Mouse (Mus musculus) midbrain, embryonic 10.5 days (tissue): ENCODE data around the gene Brd3. TPM values are rescaled to one million over a fixed set of nuclear protein-coding genes. Genes with fewer than 3 reads are reported as not detected.

Source experiments
- DNase-seq: peaks from one replicate; pipeline ENCODE4 v3.0.0-alpha.2; 2017; ENCODE audit warnings: low spot score
- H3K27ac ChIP-seq: fragments of 300-500 bp; sonication (generic); replicated peaks from 2 replicates; pipeline ENCODE4 v1.5.1; 2016; ENCODE audit warnings: mild to moderate bottlenecking
- H3K27me3 ChIP-seq: fragments of 300-500 bp; sonication (generic); 2 replicates; pipeline ENCODE4 v1.6.1; 2016; ENCODE audit warnings: low read depth, mild to moderate bottlenecking; ENCODE audit not compliant: poor library complexity, severe bottlenecking
- H3K36me3 ChIP-seq: fragments of 300-500 bp; sonication (generic); 2 replicates; pipeline ENCODE4 v1.6.1; 2016; ENCODE audit warnings: mild to moderate bottlenecking, moderate library complexity
- H3K4me1 ChIP-seq: fragments of 300-500 bp; sonication (generic); 2 replicates; pipeline ENCODE4 v1.6.1; 2016
- H3K4me3 ChIP-seq: fragments of 300-500 bp; sonication (generic); 2 replicates; pipeline ENCODE4 v1.5.1; 2016; ENCODE audit warnings: mild to moderate bottlenecking, moderate library complexity
- H3K9me3 ChIP-seq: fragments of 300-500 bp; sonication (generic); replicated peaks from 2 replicates; pipeline ENCODE4 v1.6.1; 2016; ENCODE audit warnings: mild to moderate bottlenecking
- WGBS: fragments of 180-500 bp; shearing (Covaris S2); methylation state at CpG from one replicate; pipeline ENCODE4 v1.1.7; 2016; 5-methylcytosine and 5-hydroxymethylcytosine counted together
- polyA plus RNA-seq: library from polyadenylated mRNA; unstranded; fragments of >200 nt; fragmentation: Nextera tagmentation; extraction: Ambion mirVana; gene quantifications from 2 replicates; pipeline ENCODE4 v1.2.1, GENCODE M21; 2016

The Brd3 gene
- polyA plus RNA-seq, 1 experiment from 2014 or later, result 156 TPM

DNA sequence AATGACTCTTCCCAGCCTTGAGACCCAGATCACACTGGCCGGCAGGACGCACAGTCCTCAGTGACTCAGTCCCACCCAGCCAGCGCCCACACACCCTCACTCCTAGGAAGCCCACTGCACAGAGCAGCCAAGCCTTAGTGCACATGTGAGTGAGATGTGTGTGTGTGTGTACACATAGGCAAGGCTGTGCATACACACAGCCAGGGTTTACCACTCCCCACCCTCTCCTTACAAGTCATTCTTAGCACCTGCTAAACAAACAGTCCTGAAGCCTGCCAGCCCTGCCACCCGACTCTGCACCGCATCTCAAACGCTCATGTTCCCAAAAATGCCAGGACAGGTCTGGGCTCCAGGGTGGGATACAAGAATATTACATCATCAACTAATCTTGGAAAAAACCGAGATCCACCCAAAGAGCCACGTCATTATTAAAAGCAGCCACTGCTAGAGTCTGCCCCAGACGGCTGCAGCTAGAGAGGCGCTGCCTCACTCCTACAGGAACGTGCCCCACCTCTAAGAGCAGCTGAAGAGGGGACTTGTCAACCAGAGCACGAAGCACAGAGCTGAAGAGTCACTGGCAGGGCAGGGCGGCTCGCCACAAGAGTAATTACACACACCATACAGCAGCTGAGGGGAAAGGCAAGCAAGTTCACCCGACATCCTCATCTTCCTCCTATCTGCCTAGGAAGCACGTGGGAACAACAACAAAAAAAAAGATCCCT is 93.4 kb downstream of the Brd3 start:
- Histone ChIP-seq H3K36me3 (no peaks in the 10 kb centered on the region), H3K4me3 (peak overlapping the region; percentile 42), H3K27ac (peak overlapping the region; percentile 87), H3K27me3 (no peaks in the 10 kb centered on the region), H3K4me1 (peaks cover 95% of the 10 kb centered on the region), H3K9me3 (no peaks in the 10 kb centered on the region)
- 29% methylated on average over 16 of the region's 16 CpGs for WGBS
- DNase-seq, result peak; percentile 47

DNA sequence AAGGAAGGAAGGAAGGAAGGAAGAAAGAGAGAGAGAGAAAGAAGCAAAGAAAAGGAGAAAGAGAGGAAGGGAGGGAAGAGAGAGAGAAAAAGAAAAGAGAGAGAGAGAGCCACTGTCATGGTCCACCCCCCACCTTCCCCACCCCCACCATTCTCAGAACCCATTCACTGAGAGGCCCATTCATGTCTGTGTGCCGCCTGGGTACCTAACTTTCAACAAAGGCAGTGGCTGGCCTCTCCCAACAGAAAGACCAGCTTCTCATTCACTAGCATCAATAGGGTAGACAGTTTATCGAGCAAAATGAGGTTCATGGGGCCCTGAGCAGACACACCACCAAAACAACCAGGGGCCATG is 93.9 kb downstream of the Brd3 start:
- Histone ChIP-seq H3K27ac (peak overlapping the region; percentile 87), H3K27me3 (no peaks in the 10 kb centered on the region), H3K9me3 (no peaks in the 10 kb centered on the region), H3K4me3 (peak overlapping the region; percentile 42), H3K4me1 (peaks cover 94% of the 10 kb centered on the region), H3K36me3 (no peaks in the 10 kb centered on the region)
- 20% methylated on average over 2 of the region's 2 CpGs for whole genome bisulfite sequencing
- peak; percentile 44 for DNase-seq

DNA sequence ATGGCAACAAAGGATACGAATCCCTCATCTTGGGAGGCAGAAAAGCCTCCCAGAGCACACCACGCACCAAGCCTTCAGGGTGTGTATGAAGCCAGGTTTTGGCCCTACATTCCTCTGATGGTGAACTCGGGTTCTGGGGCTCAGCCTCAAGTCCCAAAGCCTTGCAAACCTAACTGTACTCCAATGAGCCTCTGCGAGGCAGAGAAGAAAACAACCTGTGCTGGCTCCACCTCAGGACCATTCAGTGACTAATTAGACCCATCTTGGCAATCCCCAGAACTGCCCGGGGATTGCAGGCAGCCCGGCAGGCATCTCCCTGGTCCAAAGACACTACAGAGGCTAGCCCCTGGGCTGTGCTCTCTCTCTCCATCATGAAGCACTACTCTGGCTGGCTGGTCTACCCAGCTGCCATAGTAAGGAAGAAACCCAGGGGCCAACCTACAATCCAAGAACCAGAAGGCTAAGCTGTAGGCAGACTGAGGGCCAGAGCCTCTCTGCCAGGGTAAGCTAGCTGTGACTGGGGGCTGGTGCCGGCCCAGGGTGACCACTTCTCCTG is 95.1 kb downstream of the Brd3 start:
- H3K4me1 ChIP-seq, result peaks cover 94% of the 10 kb centered on the region
- H3K27me3 ChIP-seq, result no peaks in the 10 kb centered on the region
- WGBS, result 14% methylated on average over 7 of the region's 7 CpGs
- DNase-seq, result no peak
- H3K36me3 ChIP-seq, result no peaks in the 10 kb centered on the region
- no peaks in the 10 kb centered on the region for H3K9me3 ChIP-seq
- H3K27ac ChIP-seq, result peak overlapping the region; percentile 87
- H3K4me3 ChIP-seq, result peak overlapping the region; percentile 38

DNA sequence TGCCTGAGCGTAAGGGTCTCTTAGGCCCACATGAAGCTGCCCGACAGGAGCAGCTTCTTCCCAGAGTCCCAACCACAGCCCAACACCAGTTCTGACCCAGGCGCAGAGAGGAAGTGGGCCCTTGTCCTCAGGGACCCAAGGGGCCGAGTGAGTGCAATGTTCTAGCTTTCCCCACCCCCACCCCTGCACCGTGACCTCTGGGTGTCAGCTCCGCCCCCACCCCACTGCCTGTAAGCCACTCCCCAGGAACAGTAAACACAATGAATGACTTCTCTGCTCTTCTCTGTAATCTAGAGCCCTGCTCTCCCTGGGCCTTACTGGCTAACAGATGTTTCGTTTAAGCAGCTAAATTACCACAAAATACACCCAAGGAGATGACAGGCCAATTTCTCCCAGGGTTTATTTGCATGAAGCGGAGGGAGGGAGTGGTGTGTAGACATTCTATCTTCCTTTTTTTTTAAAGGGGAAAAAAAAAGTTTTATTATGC is 95.7 kb downstream of the Brd3 start:
- H3K4me3 ChIP-seq, result peak overlapping the region; percentile 38
- peak; percentile 48 for DNase-seq
- no peaks in the 10 kb centered on the region for H3K27me3 ChIP-seq
- peak overlapping the region; percentile 87 for H3K27ac ChIP-seq
- H3K36me3 ChIP-seq, result no peaks in the 10 kb centered on the region
- H3K9me3 ChIP-seq, result no peaks in the 10 kb centered on the region
- H3K4me1 ChIP-seq, result peaks cover 93% of the 10 kb centered on the region
- WGBS, result 20% methylated on average over 8 of the region's 8 CpGs

DNA sequence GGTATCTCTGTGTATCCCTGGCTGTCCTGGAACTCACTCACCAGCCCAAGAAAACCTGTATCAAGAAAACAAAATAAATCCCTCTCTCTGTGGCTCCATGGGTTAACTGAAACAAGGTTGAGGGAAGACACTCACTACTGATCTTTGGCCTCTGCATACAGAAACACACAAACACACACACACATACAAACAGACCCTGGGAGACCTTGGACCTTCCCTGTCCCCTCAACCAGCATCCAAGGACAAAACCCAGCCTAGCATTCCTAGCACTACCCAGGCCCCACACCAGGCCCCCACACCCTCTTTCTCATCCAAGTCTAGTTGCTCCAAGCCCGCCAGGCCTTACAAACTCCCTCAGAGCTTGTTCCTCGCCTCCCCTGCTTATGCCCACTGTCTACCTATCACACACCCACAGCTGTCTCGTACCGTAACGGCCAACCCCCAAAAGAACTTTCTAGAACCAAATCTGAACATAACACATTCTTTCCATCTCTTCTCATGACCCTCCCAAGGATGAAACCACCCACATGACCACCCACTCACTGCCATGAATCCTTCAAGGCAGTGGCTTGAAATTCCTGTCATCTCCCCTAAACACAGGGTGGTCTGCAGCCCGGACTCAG is 96.8 kb downstream of the Brd3 start:
- Histone ChIP-seq H3K36me3 (no peaks in the 10 kb centered on the region), H3K4me1 (peaks cover 91% of the 10 kb centered on the region), H3K27me3 (no peaks in the 10 kb centered on the region), H3K9me3 (no peaks in the 10 kb centered on the region), H3K27ac (peak overlapping the region; percentile 87), H3K4me3 (no peak overlapping the region)
- no peak for DNase-seq
- 93% methylated on average over 6 of the region's 6 CpGs for WGBS

DNA sequence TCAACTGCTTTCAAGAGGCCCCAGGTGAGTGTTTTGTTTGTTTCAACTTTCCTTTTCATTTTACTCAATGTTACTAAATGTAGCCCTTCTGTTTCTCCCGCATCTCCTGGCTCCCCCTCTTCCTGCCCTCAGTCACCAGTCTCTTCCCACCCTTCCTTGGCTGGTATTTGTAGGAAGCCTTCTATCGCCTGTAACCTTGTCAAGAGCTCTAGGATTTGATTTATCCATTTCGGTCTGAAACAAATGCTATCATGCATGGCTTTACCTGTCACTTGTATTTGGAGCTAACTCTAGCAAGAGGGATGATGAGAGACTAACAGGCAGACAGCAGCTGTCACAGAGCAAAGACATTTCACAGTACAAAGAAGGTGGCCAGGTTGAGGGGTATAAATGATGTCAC is 99.3 kb downstream of the Brd3 start:
- H3K27me3 ChIP-seq, result no peaks in the 10 kb centered on the region
- peaks cover 88% of the 10 kb centered on the region for H3K4me1 ChIP-seq
- no peak for DNase-seq
- H3K9me3 ChIP-seq, result no peaks in the 10 kb centered on the region
- WGBS, result 79% methylated on average over 3 of the region's 3 CpGs
- peak overlapping the region; percentile 38; the same call in 1 of the 2 replicates for H3K27ac ChIP-seq
- H3K36me3 ChIP-seq, result no peaks in the 10 kb centered on the region
- no peak overlapping the region for H3K4me3 ChIP-seq

DNA sequence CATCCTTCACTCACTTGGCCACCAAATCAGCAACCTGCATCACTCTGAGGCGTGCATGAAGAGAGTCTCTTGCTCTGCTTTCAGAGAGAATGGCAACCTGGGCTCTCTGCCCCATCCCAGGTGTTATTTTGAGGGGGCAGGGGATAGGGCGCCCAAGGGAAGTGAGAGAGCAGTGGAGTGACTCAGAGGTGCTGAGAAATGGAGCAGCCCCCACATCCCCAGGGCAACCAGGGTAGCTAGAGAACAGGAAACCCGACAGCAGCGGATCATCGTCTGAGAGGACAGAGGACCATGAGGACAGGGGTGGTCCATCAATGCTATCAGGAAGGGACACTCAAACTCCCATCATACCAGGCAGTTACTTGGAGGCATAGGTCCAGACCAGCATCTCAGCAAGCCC is 100.5 kb downstream of the Brd3 start:
- Histone ChIP-seq H3K4me1 (peaks cover 75% of the 10 kb centered on the region), H3K9me3 (no peaks in the 10 kb centered on the region), H3K27me3 (no peaks in the 10 kb centered on the region), H3K4me3 (no peak overlapping the region), H3K27ac (no peak overlapping the region), H3K36me3 (peaks cover 3% of the 10 kb centered on the region; the same call in 1 of the 2 replicates)
- WGBS, result 92% methylated on average over 5 of the region's 5 CpGs
- no peak for DNase-seq

DNA sequence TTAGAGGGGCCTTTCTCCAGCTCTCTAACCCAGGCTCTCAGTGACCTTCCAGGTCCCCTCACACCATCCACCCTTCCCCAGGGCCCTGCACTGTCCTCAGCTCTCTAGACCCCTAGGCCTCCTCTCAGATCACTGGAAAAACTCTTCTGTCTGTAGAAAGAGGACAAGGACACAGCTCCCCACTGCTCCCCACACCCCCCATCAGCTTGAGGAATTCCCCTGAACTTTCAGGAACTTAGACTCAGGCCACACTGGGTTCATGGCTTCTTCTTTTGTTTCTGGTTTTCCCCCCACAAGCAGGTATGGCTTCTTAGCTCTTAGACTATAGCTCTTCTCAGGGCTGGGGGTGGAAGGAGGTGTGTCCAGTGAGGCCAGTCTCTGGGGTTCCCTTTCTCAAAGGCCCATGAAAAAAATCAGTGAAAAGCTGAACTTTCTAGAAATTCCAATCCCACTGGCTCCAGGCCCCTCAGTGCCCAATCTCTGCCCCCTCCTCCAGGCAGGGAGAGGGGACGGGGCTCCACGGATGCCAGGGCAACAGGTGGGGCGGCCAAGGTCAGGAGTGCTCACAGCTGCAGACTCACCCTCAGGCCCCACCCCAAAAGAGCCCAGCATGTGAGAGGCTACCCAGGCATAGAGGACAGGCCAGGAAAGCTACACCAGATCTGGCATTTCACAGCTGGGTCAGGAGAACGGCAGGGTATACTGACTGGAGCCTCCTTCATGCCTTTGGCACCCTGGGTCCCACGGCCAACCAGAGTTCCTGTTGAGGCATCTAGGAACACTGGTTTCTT is 102.2 kb downstream of the Brd3 start:
- Histone ChIP-seq H3K27me3 (no peaks in the 10 kb centered on the region), H3K4me3 (no peak overlapping the region), H3K4me1 (peaks cover 60% of the 10 kb centered on the region), H3K27ac (peak overlapping the region; percentile 56), H3K9me3 (no peaks in the 10 kb centered on the region), H3K36me3 (peaks cover 8% of the 10 kb centered on the region)
- 63% methylated on average over 5 of the region's 5 CpGs for WGBS
- no peak for DNase-seq

DNA sequence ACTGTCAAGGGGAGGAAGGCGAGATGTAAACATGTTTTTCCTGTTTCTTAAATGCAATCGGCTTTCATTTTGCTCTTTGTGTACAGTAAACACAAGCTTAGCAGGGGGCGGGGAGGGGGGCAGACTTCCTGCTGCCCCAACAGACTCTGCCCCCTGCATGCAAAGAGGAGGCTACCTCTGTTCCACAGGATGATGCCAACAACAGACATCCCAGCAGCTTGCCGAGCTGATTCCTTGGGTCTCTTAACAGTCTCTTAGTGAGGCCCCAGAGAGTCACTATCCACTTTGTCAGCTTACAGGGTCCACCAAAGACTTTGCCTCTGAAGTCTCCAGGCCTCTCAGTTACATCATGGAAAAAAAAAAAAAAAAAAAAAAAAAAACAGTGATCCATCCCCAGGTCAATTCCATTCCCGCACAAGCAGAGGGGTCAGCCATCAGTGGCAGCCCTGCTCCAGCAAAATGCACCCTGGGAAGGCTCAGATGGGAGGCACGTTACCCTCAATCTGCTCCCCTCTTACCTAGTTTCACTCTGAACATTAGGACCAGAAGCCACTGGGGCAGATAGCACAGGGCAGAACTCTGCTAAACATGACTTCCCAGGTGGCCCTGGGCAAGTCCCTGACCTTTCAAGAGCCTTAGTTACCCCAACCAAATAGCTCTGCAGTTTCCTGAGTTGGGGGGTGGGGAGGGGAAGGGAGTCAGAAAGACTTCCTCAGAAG is 102.9 kb downstream of the Brd3 start:
- Histone ChIP-seq H3K27ac (peak overlapping the region; percentile 56; the same call in 1 of the 2 replicates), H3K36me3 (peaks cover 15% of the 10 kb centered on the region), H3K9me3 (peaks cover 7% of the 10 kb centered on the region), H3K27me3 (no peaks in the 10 kb centered on the region), H3K4me3 (no peak overlapping the region), H3K4me1 (peaks cover 56% of the 10 kb centered on the region)
- WGBS, result 54% methylated on average over 6 of the region's 6 CpGs
- DNase-seq, result no peak

DNA sequence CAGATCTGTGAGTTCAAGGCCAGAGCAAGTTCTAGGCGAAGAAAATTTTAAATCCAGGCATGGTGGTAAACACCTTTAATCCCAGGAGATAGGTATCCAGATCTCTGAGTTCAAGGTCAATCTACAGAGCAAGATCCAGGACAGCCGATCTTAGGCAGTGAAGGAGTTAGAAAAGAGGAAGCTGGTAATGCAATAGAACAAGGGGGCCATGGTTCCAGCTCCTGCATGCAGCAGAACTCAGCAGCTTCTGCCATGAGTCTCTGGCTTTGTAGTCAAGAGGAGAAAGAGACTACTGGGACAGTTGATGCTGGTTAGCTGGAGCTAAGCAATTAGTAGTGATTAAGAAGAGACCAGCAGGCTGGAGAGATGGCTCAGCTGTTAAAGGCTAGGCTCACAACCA is 105.9 kb downstream of the Brd3 start:
- 97% methylated on average over 2 of the region's 2 CpGs for WGBS
- no peak overlapping the region for H3K27ac ChIP-seq
- peaks cover 48% of the 10 kb centered on the region for H3K4me1 ChIP-seq
- no peak overlapping the region for H3K4me3 ChIP-seq
- H3K9me3 ChIP-seq, result peaks cover 13% of the 10 kb centered on the region
- no peak for DNase-seq
- H3K27me3 ChIP-seq, result no peaks in the 10 kb centered on the region
- H3K36me3 ChIP-seq, result peaks cover 22% of the 10 kb centered on the region

DNA sequence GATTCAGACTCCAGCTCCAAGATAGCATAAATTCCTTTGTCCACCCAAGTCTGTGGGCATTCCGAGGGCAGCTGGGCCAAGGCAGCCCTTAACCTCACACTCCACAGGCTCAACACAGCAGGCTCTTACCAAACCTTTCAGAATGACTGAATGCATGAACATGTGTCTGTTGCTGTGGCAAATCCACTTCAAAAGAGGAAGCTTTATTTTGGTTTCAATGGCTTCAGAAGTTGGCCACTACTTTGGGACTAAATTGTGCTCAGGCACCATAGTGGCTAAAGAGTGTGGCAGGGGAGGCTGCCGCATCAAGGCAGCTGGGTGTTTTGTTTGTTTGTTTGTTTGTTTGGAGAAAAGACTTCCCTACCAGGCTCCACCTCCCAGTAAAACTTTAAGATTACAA is 107.4 kb downstream of the Brd3 start:
- 97% methylated on average over 2 of the region's 2 CpGs for WGBS
- no peaks in the 10 kb centered on the region for H3K27me3 ChIP-seq
- no peak for DNase-seq
- H3K4me1 ChIP-seq, result peaks cover 49% of the 10 kb centered on the region
- H3K27ac ChIP-seq, result no peak overlapping the region
- H3K4me3 ChIP-seq, result no peak overlapping the region
- H3K36me3 ChIP-seq, result peaks cover 22% of the 10 kb centered on the region
- peaks cover 13% of the 10 kb centered on the region for H3K9me3 ChIP-seq
